Comparison of ENCODE assay signal across 1 mouse cellular context in the genomic region with DNA sequence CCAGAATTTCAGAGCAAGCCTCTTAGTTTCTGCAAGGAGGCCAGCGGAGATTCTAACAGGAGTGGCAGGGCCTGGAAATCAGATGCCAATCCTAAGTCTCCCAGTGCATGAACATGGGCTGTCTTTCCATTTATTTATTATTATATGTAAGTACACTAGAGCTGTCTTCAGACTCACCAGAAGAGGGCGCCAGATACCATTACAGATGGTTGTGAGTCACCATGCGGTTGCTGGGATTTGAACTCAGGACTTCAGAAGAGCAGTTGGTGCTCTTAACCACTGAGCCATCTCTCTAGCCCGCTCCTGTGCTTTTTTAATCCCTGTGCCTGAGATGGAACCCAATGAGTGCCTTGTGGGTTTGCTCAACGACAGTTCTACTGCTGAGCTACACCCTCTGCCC.
TF ChIP-seq lines count a peak whose summit lies in the region.

No protein-coding gene starts in this region.

TF ChIP-seq in CH12.LX, 34 proteins besides CTCF, POLR2A, EP300 and RAD21:
- TF ChIP-seq E2F4 (IDR thresholded peaks at IDR 0.05; ENCODE audit: insufficient replicate concordance, low read depth, low read length) (no peak), SIN3A (IDR thresholded peaks at IDR 0.05; ENCODE audit: low read length) (no peak), CHD2 (IDR thresholded peaks at IDR 0.05; ENCODE audit: low read length) (no peak), ZMIZ1 (IDR thresholded peaks at IDR 0.05; ENCODE audit: low read depth, low read length) (no peak), POLR2AphosphoS2 (IDR thresholded peaks at IDR 0.05; ENCODE audit: low read depth, low read length) (no peak), MXI1 (IDR thresholded peaks at IDR 0.05; ENCODE audit: low read depth, low read length) (no peak), ELF1 (IDR thresholded peaks at IDR 0.05; ENCODE audit: low read depth, low read length) (no peak)
